Mouse (Mus musculus) myocyte (in vitro differentiated cells): ENCODE measurements around the gene Hspg2. TPM values are rescaled to one million over a fixed set of nuclear protein-coding genes. Genes with fewer than 3 reads are reported as not detected.

Source experiments
- H3K27me3 ChIP-seq: one replicate; pipeline ENCODE4 v1.6.1; 2011; ENCODE audit not compliant: control insufficient read depth, insufficient read depth, insufficient read length
- H3K36me3 ChIP-seq: one replicate; pipeline ENCODE4 v1.6.1; 2011; ENCODE audit not compliant: control insufficient read depth, insufficient read depth
- H3K4me2 ChIP-seq: one replicate; pipeline ENCODE4 v1.6.1; 2011; ENCODE audit warnings: low read depth, control low read depth
- H3K4me3 ChIP-seq: one replicate; pipeline ENCODE4 v1.5.1; 2011; ENCODE audit warnings: mild to moderate bottlenecking, control low read depth, moderate library complexity
- H3K79me2 ChIP-seq: one replicate; pipeline ENCODE4 v1.6.1; 2011; ENCODE audit not compliant: control insufficient read depth, insufficient read depth
- H3ac ChIP-seq: one replicate; pipeline ENCODE4 v1.6.1; 2011; ENCODE audit not compliant: control insufficient read depth, insufficient read length
- CEBPB ChIP-seq: IDR thresholded peaks from 2 replicates; pipeline ENCODE4 v1.6.1; 2011; ENCODE audit warnings: mild to moderate bottlenecking, moderate library complexity; ENCODE audit not compliant: poor library complexity, insufficient read depth, severe bottlenecking
- E2F4 ChIP-seq: IDR thresholded peaks from one replicate; pipeline ENCODE4 v1.6.1; 2011; ENCODE audit warnings: mild to moderate bottlenecking, control low read depth, moderate library complexity; ENCODE audit not compliant: insufficient read depth
- MAX ChIP-seq: IDR thresholded peaks from one replicate; pipeline ENCODE4 v1.6.1; 2011; ENCODE audit warnings: low read depth, mild to moderate bottlenecking, control low read depth
- MYOD1 ChIP-seq, 3 experiments: IDR thresholded peaks; one replicate each; pipeline ENCODE4 v1.6.1; 2011; ENCODE audit warnings: control low read depth in 2 of 3, low read depth in 2 of 3, mild to moderate bottlenecking in 2 of 3, moderate library complexity in 1 of 3; ENCODE audit not compliant: insufficient read length in 2 of 3, control insufficient read depth in 1 of 3
- MYOG ChIP-seq, 3 experiments: IDR thresholded peaks; one replicate each; pipeline ENCODE4 v1.6.1; 2011; ENCODE audit warnings: control low read depth in 2 of 3, low read depth in 2 of 3, mild to moderate bottlenecking in 2 of 3; ENCODE audit not compliant: insufficient read length in 2 of 3, control insufficient read depth in 1 of 3, insufficient read depth in 1 of 3
- POLR2A ChIP-seq: IDR thresholded peaks from one replicate; pipeline ENCODE4 v1.6.1; 2011; ENCODE audit warnings: low read depth, mild to moderate bottlenecking, control low read depth, moderate library complexity; ENCODE audit not compliant: insufficient read length
- POLR2AphosphoS2 ChIP-seq: IDR thresholded peaks from one replicate; pipeline ENCODE4 v1.6.1; 2011; ENCODE audit warnings: low read depth, control low read depth; ENCODE audit not compliant: insufficient read length
- REST ChIP-seq: IDR thresholded peaks from one replicate; pipeline ENCODE4 v1.6.1; 2011; ENCODE audit warnings: mild to moderate bottlenecking, control low read depth, moderate library complexity; ENCODE audit not compliant: insufficient read depth, insufficient read length
- SRF ChIP-seq: IDR thresholded peaks from one replicate; pipeline ENCODE4 v1.6.1; 2011; ENCODE audit warnings: low read depth; ENCODE audit not compliant: control insufficient read depth, insufficient read length
- TCF12 ChIP-seq: IDR thresholded peaks from one replicate; pipeline ENCODE4 v1.6.1; 2011; ENCODE audit warnings: mild to moderate bottlenecking, control low read depth; ENCODE audit not compliant: poor library complexity, insufficient read depth, severe bottlenecking
- TCF3 ChIP-seq: IDR thresholded peaks from one replicate; pipeline ENCODE4 v1.6.1; 2011; ENCODE audit warnings: low read depth, control low read depth; ENCODE audit not compliant: insufficient read length
- USF1 ChIP-seq: IDR thresholded peaks from one replicate; pipeline ENCODE4 v1.6.1; 2011; ENCODE audit warnings: low read depth, mild to moderate bottlenecking, control low read depth, moderate library complexity
- polyA plus RNA-seq: library from polyadenylated mRNA; unstranded; fragments of >200 nt; fragmentation: generic; extraction: Trizol; gene quantifications from one replicate; pipeline ENCODE4 v1.2.1, GENCODE M21; 2012; ENCODE audit warnings: missing spikeins

The Hspg2 gene
- polyA plus RNA-seq, 1 experiment = 209 TPM

GRCm38 (mm10) chr4:137590961-137591360 is 122.4 kb downstream of the Hspg2 start:
- Histone ChIP-seq H3K79me2 (peaks cover 17% of the 10 kb centered on the region), H3K4me2 (no peak overlapping the region), H3ac (no peak overlapping the region), H3K27me3 (no peaks in the 10 kb centered on the region), H3K4me3 (no peak overlapping the region), H3K36me3 (no peaks in the 10 kb centered on the region)
- TF ChIP-seq POLR2A = no peak
- TF ChIP-seq MAX = no peak
- no peak for TF ChIP-seq USF1
- TF ChIP-seq E2F4 = no peak
- no peak for TF ChIP-seq TCF12
- no peak for TF ChIP-seq MYOG (IDR thresholded peaks at IDR 0.05; ENCODE audit: control insufficient read depth in 1 of 3, insufficient read depth in 1 of 3, insufficient read length in 2 of 3, low read depth in 2 of 3)
- TF ChIP-seq SRF = no peak
- no peak for TF ChIP-seq POLR2AphosphoS2
- no peak for TF ChIP-seq REST
- TF ChIP-seq TCF3 = no peak

GRCm38 (mm10) chr4:137593601-137594495 is 125.3 kb downstream of the Hspg2 start, which contains the start of gene Usp48:
Gene Usp48, plus strand, starts transcription at chr4:137593755.
- H3K79me2 ChIP-seq = peaks cover 39% of the 10 kb centered on the region
- TF ChIP-seq MYOG (IDR thresholded peaks at IDR 0.05; ENCODE audit: control insufficient read depth in 1 of 3, insufficient read depth in 1 of 3, insufficient read length in 2 of 3, low read depth in 2 of 3) = peak in 1 of 3 experiments; percentile 1
- TF ChIP-seq POLR2A = peak; percentile 80
- TF ChIP-seq POLR2AphosphoS2 = peak; percentile 66
- TF ChIP-seq TCF3 = no peak
- H3K27me3 ChIP-seq = no peaks in the 10 kb centered on the region
- H3K4me2 ChIP-seq = peak within 1 kb of the TSS; percentile 100
- H3K4me3 ChIP-seq = peak within 1 kb of the TSS; percentile 85
- H3ac ChIP-seq = peak within 1 kb of the TSS; percentile 99
- no peaks in the 10 kb centered on the region for H3K36me3 ChIP-seq

GRCm38 (mm10) chr4:137594496-137595270 is 126.1 kb downstream of the Hspg2 start:
- Histone ChIP-seq H3K4me2 (peak overlapping the region; percentile 100), H3ac (peak overlapping the region; percentile 99), H3K79me2 (peaks cover 48% of the 10 kb centered on the region), H3K4me3 (peak overlapping the region; percentile 85), H3K27me3 (no peaks in the 10 kb centered on the region), H3K36me3 (no peaks in the 10 kb centered on the region)
- no peak for TF ChIP-seq TCF3
- no peak for TF ChIP-seq E2F4
- no peak for TF ChIP-seq TCF12
- TF ChIP-seq POLR2A = no peak
- TF ChIP-seq SRF = no peak
- no peak for TF ChIP-seq MAX
- TF ChIP-seq MYOD1 (IDR thresholded peaks at IDR 0.05; ENCODE audit: control insufficient read depth in 1 of 3, insufficient read length in 2 of 3, low read depth in 2 of 3) = no peak

GRCm38 (mm10) chr4:137597098-137597630 is 128.6 kb downstream of the Hspg2 start:
- Histone ChIP-seq H3ac (no peak overlapping the region), H3K79me2 (peaks cover 64% of the 10 kb centered on the region), H3K27me3 (no peaks in the 10 kb centered on the region), H3K4me2 (no peak overlapping the region), H3K36me3 (no peaks in the 10 kb centered on the region), H3K4me3 (no peak overlapping the region)
- no peak for TF ChIP-seq USF1
- TF ChIP-seq SRF = no peak
- TF ChIP-seq REST = no peak
- TF ChIP-seq MYOD1 (IDR thresholded peaks at IDR 0.05; ENCODE audit: control insufficient read depth in 1 of 3, insufficient read length in 2 of 3, low read depth in 2 of 3) = no peak
- no peak for TF ChIP-seq POLR2AphosphoS2
- no peak for TF ChIP-seq POLR2A
- no peak for TF ChIP-seq TCF3
- no peak for TF ChIP-seq E2F4
- TF ChIP-seq CEBPB = no peak
- TF ChIP-seq TCF12 = no peak
